Mouse (Mus musculus): Measurements from ENCODE around the gene Pde4a. TPM values are rescaled to one million over a fixed set of nuclear protein-coding genes. Genes with fewer than 3 reads are reported as not detected.
"Not testable (repeated sequence)": the region's sequence is repeated elsewhere in the genome, so short reads cannot be mapped to it uniquely, and the experiment has no call there.

The Pde4a gene
- polyA plus RNA-seq, 1 experiment from 2014 or later, result 6.7 TPM

- not testable (repeated sequence) for H3K9me3 ChIP-seq (ENCODE audit: control insufficient read depth, low read length); H3K9ac ChIP-seq (ENCODE audit: low read length); H3K4me2 ChIP-seq (ENCODE audit: low read length); H3K27me3 ChIP-seq (replicated peaks; ENCODE audit: control insufficient read depth, insufficient read depth, low read length); DNase-seq (ENCODE audit: low spot score); H3K4me1 ChIP-seq (replicated peaks; ENCODE audit: control insufficient read depth, insufficient read depth, low read length); H3K27ac ChIP-seq (ENCODE audit: low read depth); H3K36me3 ChIP-seq (ENCODE audit: control insufficient read depth, insufficient read depth, low read length); H3K4me3 ChIP-seq (ENCODE audit: low read depth, low read length)
- 61% methylated on average over 7 of the region's 7 CpGs for WGBS
- ATAC-seq (replicated peaks; ENCODE audit: low FRiP score, low TSS enrichment, low read depth), result 0 out of 2 replicates have a peak, but pooled peaks have one; percentile 45
These were observed 30.4 kb downstream of the Pde4a start for GRCm38 (mm10) chr9:21195736-21196505.

DNA sequence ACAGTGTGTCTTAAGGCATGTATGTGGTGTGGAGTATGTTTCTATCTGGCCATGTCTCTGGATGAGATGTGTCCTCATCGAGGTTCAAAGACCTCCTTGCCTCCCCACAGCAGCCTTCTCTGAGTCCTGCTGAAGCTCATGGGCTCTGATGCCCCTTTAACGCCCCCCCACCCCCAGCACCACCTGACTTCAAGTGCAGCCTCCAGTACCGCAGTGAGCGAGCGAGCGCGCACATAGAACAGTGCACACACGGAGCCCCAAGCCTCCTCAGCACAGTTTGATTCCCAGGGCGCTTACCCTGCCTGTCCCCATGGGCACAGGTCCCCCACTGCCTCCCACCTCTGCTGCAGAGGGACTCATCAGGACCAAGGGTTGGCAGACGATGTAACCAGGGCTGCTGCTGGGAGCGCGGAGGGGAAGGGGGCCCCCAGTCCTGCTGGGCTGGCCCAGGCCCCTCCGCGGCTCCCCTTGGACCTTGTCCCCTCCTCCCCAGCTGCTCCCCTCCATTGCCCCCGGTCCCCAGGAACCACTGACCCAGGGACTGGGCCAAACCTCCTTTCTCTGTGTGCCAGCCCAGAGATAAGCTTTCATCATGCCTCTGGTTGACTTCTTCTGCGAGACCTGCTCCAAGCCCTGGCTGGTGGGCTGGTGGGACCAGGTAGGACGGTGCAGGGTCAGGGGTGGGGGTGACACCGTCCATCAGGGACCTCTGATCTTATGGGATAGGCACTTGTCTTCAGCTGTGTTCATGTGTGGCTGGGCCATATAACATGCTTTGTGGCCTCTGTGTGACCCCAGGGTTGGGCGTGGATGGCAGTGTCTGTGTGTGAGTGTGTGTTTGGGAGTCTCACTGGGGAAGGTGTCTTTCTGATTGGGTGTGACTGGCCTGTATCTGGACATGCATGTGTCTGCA lies 31.3 kb downstream of the Pde4a start:
- no peaks in the 10 kb centered on the region for H3K36me3 ChIP-seq (ENCODE audit: control insufficient read depth, insufficient read depth, low read length)
- DNase-seq (ENCODE audit: low spot score), result no peak
- H3K4me3 ChIP-seq (ENCODE audit: low read depth, low read length), result peak overlapping the region; percentile 27
- peak; percentile 44; the same call in 1 of the 2 replicates for ATAC-seq (replicated peaks; ENCODE audit: low FRiP score, low TSS enrichment, low read depth)
- H3K27me3 ChIP-seq (replicated peaks; ENCODE audit: control insufficient read depth, insufficient read depth, low read length), result no peaks in the 10 kb centered on the region
- H3K4me1 ChIP-seq (replicated peaks; ENCODE audit: control insufficient read depth, insufficient read depth, low read length), result no peaks in the 10 kb centered on the region; the same call in 1 of the 2 replicates
- no peaks in the 10 kb centered on the region for H3K9me3 ChIP-seq (ENCODE audit: control insufficient read depth, low read length)
- WGBS, result 35% methylated on average over 19 of the region's 19 CpGs
- H3K4me2 ChIP-seq (ENCODE audit: low read length), result peak overlapping the region; percentile 48
- H3K9ac ChIP-seq (ENCODE audit: low read length), result peak overlapping the region; percentile 27; the same call in 1 of the 2 replicates
- H3K27ac ChIP-seq (ENCODE audit: low read depth), result no peak overlapping the region

- no peaks in the 10 kb centered on the region for H3K9me3 ChIP-seq (ENCODE audit: control insufficient read depth, low read length)
- no peak for DNase-seq (ENCODE audit: low spot score)
- no peaks in the 10 kb centered on the region for H3K27me3 ChIP-seq (replicated peaks; ENCODE audit: control insufficient read depth, insufficient read depth, low read length)
- peak; percentile 53; the same call in 1 of the 2 replicates for ATAC-seq (replicated peaks; ENCODE audit: low FRiP score, low TSS enrichment, low read depth)
- H3K4me2 ChIP-seq (ENCODE audit: low read length), result no peak overlapping the region
- H3K9ac ChIP-seq (ENCODE audit: low read length), result no peak overlapping the region
- H3K4me3 ChIP-seq (ENCODE audit: low read depth, low read length), result no peak overlapping the region
- no peaks in the 10 kb centered on the region; the same call in 1 of the 2 replicates for H3K4me1 ChIP-seq (replicated peaks; ENCODE audit: control insufficient read depth, insufficient read depth, low read length)
- no peak overlapping the region for H3K27ac ChIP-seq (ENCODE audit: low read depth)
- 25% methylated on average over 4 of the region's 4 CpGs for WGBS
- no peaks in the 10 kb centered on the region for H3K36me3 ChIP-seq (ENCODE audit: control insufficient read depth, insufficient read depth, low read length)
These were observed 32.5 kb downstream of the Pde4a start for GRCm38 (mm10) chr9:21197981-21198380.

GRCm38 (mm10) chr9:21198960-21199359 lies 33.4 kb downstream of the Pde4a start:
- no peaks in the 10 kb centered on the region for H3K36me3 ChIP-seq (ENCODE audit: control insufficient read depth, insufficient read depth, low read length)
- no peak overlapping the region for H3K9ac ChIP-seq (ENCODE audit: low read length)
- no peaks in the 10 kb centered on the region for H3K27me3 ChIP-seq (replicated peaks; ENCODE audit: control insufficient read depth, insufficient read depth, low read length)
- H3K4me2 ChIP-seq (ENCODE audit: low read length), result no peak overlapping the region
- H3K27ac ChIP-seq (ENCODE audit: low read depth), result no peak overlapping the region
- ATAC-seq (replicated peaks; ENCODE audit: low FRiP score, low TSS enrichment, low read depth) (no peak), DNase-seq (ENCODE audit: low spot score) (no peak)
- no peak overlapping the region for H3K4me3 ChIP-seq (ENCODE audit: low read depth, low read length)
- 87% methylated on average over 3 of the region's 3 CpGs for WGBS
- no peaks in the 10 kb centered on the region; the same call in 1 of the 2 replicates for H3K4me1 ChIP-seq (replicated peaks; ENCODE audit: control insufficient read depth, insufficient read depth, low read length)
- H3K9me3 ChIP-seq (ENCODE audit: control insufficient read depth, low read length), result no peaks in the 10 kb centered on the region

DNA sequence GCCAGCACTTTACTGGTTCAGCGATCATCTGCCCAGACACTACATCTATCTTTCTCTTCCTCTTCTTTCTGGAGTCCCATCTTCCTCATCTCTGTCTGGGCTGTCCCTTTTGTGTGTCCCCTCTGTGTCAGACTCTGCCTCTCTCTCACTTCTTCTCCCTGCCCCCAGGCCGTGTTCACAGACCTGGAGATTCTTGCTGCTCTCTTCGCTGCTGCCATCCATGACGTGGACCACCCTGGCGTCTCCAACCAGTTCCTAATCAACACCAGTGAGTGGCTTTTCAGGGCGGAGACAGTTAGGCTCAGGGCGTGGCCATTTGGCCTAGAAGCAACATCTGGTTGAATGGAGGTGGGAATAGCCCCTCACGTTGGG lies 38.6 kb downstream of the Pde4a start:
- WGBS, result 27% methylated on average over 8 of the region's 8 CpGs
- DNase-seq (ENCODE audit: low spot score), result no peak
- ATAC-seq (replicated peaks; ENCODE audit: low FRiP score, low TSS enrichment, low read depth), result no peak; the same call in 1 of the 2 replicates
- no peaks in the 10 kb centered on the region for H3K9me3 ChIP-seq (ENCODE audit: control insufficient read depth, low read length)
- H3K9ac ChIP-seq (ENCODE audit: low read length), result no peak overlapping the region
- H3K36me3 ChIP-seq (ENCODE audit: control insufficient read depth, insufficient read depth, low read length), result no peaks in the 10 kb centered on the region
- 0 out of 2 replicates have a peak, but pooled peaks cover 3% of the 10 kb centered on the region for H3K4me1 ChIP-seq (replicated peaks; ENCODE audit: control insufficient read depth, insufficient read depth, low read length)
- no peaks in the 10 kb centered on the region for H3K27me3 ChIP-seq (replicated peaks; ENCODE audit: control insufficient read depth, insufficient read depth, low read length)
- no peak overlapping the region for H3K4me3 ChIP-seq (ENCODE audit: low read depth, low read length)
- no peak overlapping the region for H3K27ac ChIP-seq (ENCODE audit: low read depth)
- H3K4me2 ChIP-seq (ENCODE audit: low read length), result no peak overlapping the region

DNA sequence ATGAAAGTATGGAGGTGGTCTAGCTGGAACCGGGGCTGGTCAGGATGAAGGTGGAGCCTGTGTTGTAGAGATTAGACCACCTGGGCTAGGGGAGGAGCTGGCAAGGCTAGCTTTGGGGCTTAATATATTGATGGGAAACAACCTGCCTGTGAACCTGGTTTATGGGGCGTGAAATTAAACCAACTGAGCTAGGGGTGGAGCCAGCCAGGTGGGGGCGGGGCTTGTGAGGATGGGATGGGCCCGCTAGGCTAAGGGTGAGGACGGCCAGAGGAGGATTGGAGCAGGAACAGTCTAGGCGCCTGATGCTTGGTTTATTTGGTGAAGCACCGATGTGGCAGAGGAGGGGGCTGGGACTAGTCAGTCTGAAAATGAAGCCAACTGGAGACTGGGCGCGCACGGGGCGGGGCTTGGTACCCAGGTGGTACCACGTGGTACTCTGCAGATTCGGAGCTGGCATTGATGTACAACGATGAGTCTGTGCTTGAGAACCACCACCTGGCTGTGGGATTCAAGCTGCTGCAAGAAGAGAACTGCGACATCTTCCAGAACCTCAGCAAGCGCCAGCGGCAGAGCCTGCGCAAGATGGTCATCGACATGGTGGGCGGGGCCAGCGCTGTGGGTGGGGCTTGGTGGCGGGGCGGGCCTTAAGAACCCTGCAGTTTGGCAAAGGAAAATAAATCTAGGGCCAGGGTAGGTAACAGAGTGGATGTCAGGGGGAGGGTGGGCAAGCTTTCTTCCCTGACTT lies 39.2 kb downstream of the Pde4a start:
- Histone ChIP-seq H3K9me3 (ENCODE audit: control insufficient read depth, low read length) (no peaks in the 10 kb centered on the region), H3K9ac (ENCODE audit: low read length) (0 out of 2 replicates have a peak overlapping the region, but pooled peaks have one; percentile 5), H3K4me3 (ENCODE audit: low read depth, low read length) (peak overlapping the region; percentile 39), H3K27me3 (replicated peaks; ENCODE audit: control insufficient read depth, insufficient read depth, low read length) (no peaks in the 10 kb centered on the region), H3K36me3 (ENCODE audit: control insufficient read depth, insufficient read depth, low read length) (no peaks in the 10 kb centered on the region), H3K4me2 (ENCODE audit: low read length) (peak overlapping the region; percentile 63), H3K4me1 (replicated peaks; ENCODE audit: control insufficient read depth, insufficient read depth, low read length) (0 out of 2 replicates have a peak, but pooled peaks cover 3% of the 10 kb centered on the region), H3K27ac (ENCODE audit: low read depth) (no peak overlapping the region)
- DNase-seq (ENCODE audit: low spot score), result peak; percentile 82
- WGBS, result 7% methylated on average over 23 of the region's 23 CpGs
- peak; percentile 66 for ATAC-seq (replicated peaks; ENCODE audit: low FRiP score, low TSS enrichment, low read depth)

DNA sequence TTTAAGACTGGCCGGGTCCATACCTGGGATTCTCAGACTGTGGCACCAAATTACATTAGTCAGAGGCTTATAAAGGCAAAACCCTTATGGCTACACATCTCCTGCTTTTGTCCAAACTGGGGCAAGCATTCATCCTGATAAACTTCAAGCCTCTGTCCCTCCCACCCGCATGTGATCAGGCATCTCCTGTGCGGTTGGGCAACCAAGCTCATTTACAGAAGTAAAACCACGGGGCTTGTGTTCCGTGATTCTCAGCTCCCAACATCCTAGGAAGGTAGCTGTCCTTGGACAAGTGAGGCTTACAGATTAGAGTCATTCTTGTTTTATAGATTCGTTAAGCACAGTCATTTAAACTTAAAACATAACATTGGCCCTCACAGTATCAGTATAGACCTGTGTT lies 41.3 kb downstream of the Pde4a start:
- H3K36me3 ChIP-seq (ENCODE audit: control insufficient read depth, insufficient read depth, low read length), result 0 out of 2 replicates have a peak, but pooled peaks cover 6% of the 10 kb centered on the region
- 0 out of 2 replicates have a peak, but pooled peaks cover 3% of the 10 kb centered on the region for H3K4me1 ChIP-seq (replicated peaks; ENCODE audit: control insufficient read depth, insufficient read depth, low read length)
- no peak overlapping the region for H3K9ac ChIP-seq (ENCODE audit: low read length)
- WGBS, result 86% methylated on average over 6 of the region's 6 CpGs
- no peak overlapping the region for H3K4me2 ChIP-seq (ENCODE audit: low read length)
- H3K27ac ChIP-seq (ENCODE audit: low read depth), result no peak overlapping the region
- no peaks in the 10 kb centered on the region for H3K9me3 ChIP-seq (ENCODE audit: control insufficient read depth, low read length)
- DNase-seq (ENCODE audit: low spot score), result no peak
- ATAC-seq (replicated peaks; ENCODE audit: low FRiP score, low TSS enrichment, low read depth), result no peak
- H3K27me3 ChIP-seq (replicated peaks; ENCODE audit: control insufficient read depth, insufficient read depth, low read length), result no peaks in the 10 kb centered on the region
- no peak overlapping the region for H3K4me3 ChIP-seq (ENCODE audit: low read depth, low read length)

GRCm38 (mm10) chr9:21208626-21209025 lies 43.1 kb downstream of the Pde4a start:
- Histone ChIP-seq H3K27me3 (replicated peaks; ENCODE audit: control insufficient read depth, insufficient read depth, low read length) (no peaks in the 10 kb centered on the region), H3K27ac (ENCODE audit: low read depth) (no peak overlapping the region), H3K9ac (ENCODE audit: low read length) (no peak overlapping the region), H3K4me2 (ENCODE audit: low read length) (no peak overlapping the region), H3K36me3 (ENCODE audit: control insufficient read depth, insufficient read depth, low read length) (0 out of 2 replicates have a peak, but pooled peaks cover 6% of the 10 kb centered on the region), H3K4me3 (ENCODE audit: low read depth, low read length) (no peak overlapping the region), H3K9me3 (ENCODE audit: control insufficient read depth, low read length) (no peaks in the 10 kb centered on the region), H3K4me1 (replicated peaks; ENCODE audit: control insufficient read depth, insufficient read depth, low read length) (0 out of 2 replicates have a peak, but pooled peaks cover 3% of the 10 kb centered on the region)
- no peak for ATAC-seq (replicated peaks; ENCODE audit: low FRiP score, low TSS enrichment, low read depth)
- 100% methylated on average over 1 of the region's 2 CpGs for WGBS
- no peak for DNase-seq (ENCODE audit: low spot score)

Measured in intestine, embryonic 14.5 days (tissue).